In the genomic region with DNA sequence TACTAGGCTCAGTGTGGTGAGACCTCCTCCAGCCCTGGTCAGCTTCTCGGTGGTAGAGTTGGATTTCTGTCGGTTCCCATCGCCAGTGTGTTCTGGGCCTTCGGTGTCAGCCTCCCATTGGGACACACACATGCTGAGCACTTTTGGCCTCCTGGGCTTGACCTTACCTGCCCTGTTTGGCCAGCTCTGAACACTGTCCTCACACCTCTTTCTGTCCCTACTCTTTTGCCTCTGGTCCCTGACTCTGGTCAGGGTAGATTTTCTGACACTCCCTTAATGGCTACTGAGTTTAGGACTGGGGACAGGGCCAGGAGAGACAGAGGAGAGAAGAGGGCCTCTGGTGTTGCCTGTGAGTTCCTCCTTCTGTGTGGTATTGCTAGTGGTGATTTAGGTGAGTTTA, we compare ENCODE assay signal across 18 mouse cellular contexts.
"Had no signal": no experiment of that assay in that cellular context is flagged by ENCODE, and none has a peak within 500 bp of the region (broad histone marks: within the 10 kb centered on the region; RNA-seq: fewer than 3 reads in every experiment).

No protein-coding gene starts in this region.

- H3K4me2 ChIP-seq: lung, embryonic 14.5 days; midbrain, embryonic 12.5 days; neural tube, embryonic 13.5 days; neural tube, embryonic 15.5 days had no signal

- H3K27me3 ChIP-seq: neural tube, embryonic 15.5 days had no signal

- H3K4me3 ChIP-seq: midbrain, embryonic 10.5 days; midbrain, embryonic 12.5 days; myocyte; neural tube, embryonic 13.5 days; neural tube, embryonic 15.5 days had no signal

- H3K36me3 ChIP-seq: midbrain, embryonic 10.5 days; midbrain, embryonic 12.5 days; neural tube, embryonic 13.5 days; neural tube, embryonic 15.5 days had no signal

- ATAC-seq: midbrain, embryonic 16.5 days had no signal

- H3K9ac ChIP-seq: lung, embryonic 14.5 days; midbrain, embryonic 12.5 days; neural tube, embryonic 13.5 days; neural tube, embryonic 15.5 days had no signal

- H3K27ac ChIP-seq: midbrain, embryonic 10.5 days; midbrain, embryonic 12.5 days; neural tube, embryonic 13.5 days; neural tube, embryonic 15.5 days had no signal

- H3K9me3 ChIP-seq: midbrain, embryonic 10.5 days; midbrain, embryonic 12.5 days; neural tube, embryonic 13.5 days; neural tube, embryonic 15.5 days had no signal

- DNase-seq: lung, adult 18-20 months; lung, embryonic 14.5 days; lung, postnatal 10 days; lung, postnatal 4 days; midbrain, embryonic 14.5 days; retina, postnatal 1 day; right cerebral cortex, adult 18-20 months; right cerebral cortex, postnatal 25 days; right cerebral cortex, postnatal 4 days; thymus, adult 18-20 months; thymus, postnatal 14 days; thymus, postnatal 4 days had no signal
